Mouse (Mus musculus) liver, embryonic 14.5 days (tissue): ENCODE measurements around the gene Trim10.
"Not testable (repeated sequence)": the region's sequence is repeated elsewhere in the genome, so short reads cannot be mapped to it uniquely, and the experiment has no call there.

Experiments used
- CTCF ChIP-seq: IDR thresholded peaks from 2 replicates; pipeline ENCODE4 v1.5.1; 2016; ENCODE audit warnings: antibody characterized with exemption, low read depth, control low read depth
- EP300 ChIP-seq: IDR thresholded peaks from 2 replicates; pipeline ENCODE4 v1.6.1; 2016; ENCODE audit warnings: antibody characterized with exemption, low read depth

- TF ChIP-seq CTCF, EP300: not testable (repeated sequence)
Observed at GRCm38 (mm10) chr17:36891496-36891895, 22.1 kb downstream of the Trim10 start.
